Mouse (Mus musculus): ENCODE data around the gene Avpr1b.
"Not testable (repeated sequence)": the region's sequence is repeated elsewhere in the genome, so short reads cannot be mapped to it uniquely, and the experiment has no call there.

- not testable (repeated sequence) for TF ChIP-seq POLR2A (IDR thresholded peaks at IDR 0.05; ENCODE audit: low read depth, low read length); CTCF (conservative IDR thresholded peaks at IDR 0.05 in 1 of 2, IDR thresholded peaks at IDR 0.05 in 1 of 2; ENCODE audit: low read depth in 2 of 2, low read length in 2 of 2); MAX (IDR thresholded peaks at IDR 0.05; ENCODE audit: low read length); MEF2A (IDR thresholded peaks at IDR 0.05; ENCODE audit: borderline replicate concordance, low read depth, low read length); TBP (conservative IDR thresholded peaks at IDR 0.05; ENCODE audit: low read depth, low read length); EP300 (IDR thresholded peaks at IDR 0.05; ENCODE audit: low read length); NRF1 (IDR thresholded peaks at IDR 0.05; ENCODE audit: low read depth, low read length); ELF1 (IDR thresholded peaks at IDR 0.05; ENCODE audit: low read depth, low read length); CHD2 (IDR thresholded peaks at IDR 0.05; ENCODE audit: low read length); USF1 (IDR thresholded peaks at IDR 0.05; ENCODE audit: low read depth, low read length); MAZ (IDR thresholded peaks at IDR 0.05; ENCODE audit: low read depth, low read length); RCOR1 (conservative IDR thresholded peaks at IDR 0.05; ENCODE audit: low read depth, low read length); HCFC1 (IDR thresholded peaks at IDR 0.05; ENCODE audit: low read depth, low read length); SIN3A (IDR thresholded peaks at IDR 0.05; ENCODE audit: low read length)
Observed at GRCm38 (mm10) chr1:131632216-131632615, 33.2 kb downstream of the Avpr1b start.

Data from CH12.LX (cell line).